Mouse (Mus musculus) bone marrow, adult 2 months (tissue): ENCODE data around the gene Pycr2.

Source experiments
- CTCF ChIP-seq: fragments of 200-500 bp; IDR thresholded peaks from 2 replicates; pipeline ENCODE4 v1.5.1; 2011; ENCODE audit warnings: low read length, control low read depth; ENCODE audit not compliant: control insufficient read depth, insufficient read depth
- POLR2A ChIP-seq: fragments of 200-500 bp; IDR thresholded peaks from 2 replicates; pipeline ENCODE4 v1.6.1; 2011; ENCODE audit warnings: low read depth, mild to moderate bottlenecking, control low read depth, low read length, borderline replicate concordance; ENCODE audit not compliant: control insufficient read depth

- no peak for TF ChIP-seq POLR2A
- TF ChIP-seq CTCF = no peak
Observed at GRCm38 (mm10) chr1:180911138-180911537, 7.0 kb downstream of the Pycr2 start.
